Mouse (Mus musculus): ENCODE results near the gene Cnpy4. TPM values are rescaled to one million over a fixed set of nuclear protein-coding genes. Genes with fewer than 3 reads are reported as not detected.

Cnpy4 gene
- 32.2 and 35.5 TPM in 2 replicates for polyA plus RNA-seq (2012; rRNA removed)

GRCm38 (mm10) chr5:138186950-138187638 is at the start of gene Cnpy4, which contains the start of gene Taf6:
Gene Cnpy4 (plus strand): TSS chr5:138187485.
Gene Taf6 (minus strand): TSS chr5:138187451.

DNA sequence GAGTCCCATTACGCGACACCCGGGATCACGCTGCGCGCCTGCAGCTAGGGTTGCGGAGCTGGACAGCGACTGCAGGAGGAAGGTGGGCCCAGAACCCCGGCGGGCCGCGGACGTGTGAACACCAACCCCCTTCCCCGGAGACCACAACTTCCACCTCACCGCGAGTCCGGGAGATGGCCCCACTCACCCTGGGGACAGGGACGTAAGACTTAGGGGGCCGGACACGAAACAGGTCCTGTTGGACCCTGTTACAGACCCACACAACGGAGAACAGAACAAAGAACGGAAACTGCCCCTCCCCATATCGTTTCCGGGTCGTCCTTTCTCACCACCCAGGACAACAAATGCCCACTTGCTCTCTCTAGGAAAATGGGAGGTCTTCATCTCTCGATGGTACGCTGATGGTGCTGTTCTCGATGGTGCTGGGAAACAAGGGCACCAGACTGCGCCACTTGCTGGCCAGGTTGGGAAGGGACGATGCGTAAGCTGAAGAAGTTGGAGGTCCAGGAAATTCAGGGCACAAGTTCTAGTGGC is 31.8 kb upstream of the Cnpy4 start, which contains the start of gene Zfp113:
TSS of gene Zfp113 (minus strand) at position 302 of the 534 bp plus-strand sequence.

DNA sequence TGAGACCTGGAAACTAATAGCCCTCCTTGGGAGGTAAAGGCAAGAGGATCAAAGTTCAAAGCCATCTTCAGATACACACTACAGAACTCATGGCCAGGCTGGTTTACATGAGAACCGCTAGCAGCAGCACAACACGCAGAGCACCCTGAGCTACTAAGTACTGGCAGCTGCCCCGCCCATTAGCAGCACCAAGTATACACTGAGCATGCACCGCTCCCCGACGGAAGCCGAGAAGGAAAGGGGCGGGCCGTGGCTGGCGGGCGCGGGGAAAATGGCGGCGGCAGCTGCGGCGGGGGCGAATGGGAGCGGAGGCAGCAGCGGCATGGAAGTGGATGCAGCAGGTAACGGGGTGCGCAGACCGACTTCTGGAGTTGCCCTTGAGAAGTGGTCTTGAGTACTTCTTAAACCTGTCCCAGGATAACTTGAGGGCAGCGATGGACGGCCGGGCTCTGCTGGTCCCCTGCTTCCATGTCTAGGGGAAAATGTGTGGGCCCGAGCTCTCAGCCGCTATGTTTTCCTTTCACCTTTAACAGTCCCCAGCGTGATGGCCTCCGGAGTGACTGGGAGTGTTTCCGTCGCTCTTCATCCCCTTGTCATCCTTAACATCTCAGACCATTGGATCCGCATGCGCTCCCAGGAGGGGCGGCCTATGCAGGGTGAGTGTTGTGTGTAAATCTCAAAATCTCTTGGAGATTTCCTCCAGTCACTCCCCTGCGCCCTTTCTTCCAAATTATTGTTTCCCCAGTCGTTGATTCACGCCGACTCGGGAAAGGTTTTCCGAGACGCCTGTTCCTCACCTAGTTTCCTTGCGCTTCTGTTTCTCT is 26.2 kb upstream of the Cnpy4 start, which contains the start of gene Cops6:
TSS of gene Cops6 (plus strand) at position 230 of the 824 bp plus-strand sequence.

DNA sequence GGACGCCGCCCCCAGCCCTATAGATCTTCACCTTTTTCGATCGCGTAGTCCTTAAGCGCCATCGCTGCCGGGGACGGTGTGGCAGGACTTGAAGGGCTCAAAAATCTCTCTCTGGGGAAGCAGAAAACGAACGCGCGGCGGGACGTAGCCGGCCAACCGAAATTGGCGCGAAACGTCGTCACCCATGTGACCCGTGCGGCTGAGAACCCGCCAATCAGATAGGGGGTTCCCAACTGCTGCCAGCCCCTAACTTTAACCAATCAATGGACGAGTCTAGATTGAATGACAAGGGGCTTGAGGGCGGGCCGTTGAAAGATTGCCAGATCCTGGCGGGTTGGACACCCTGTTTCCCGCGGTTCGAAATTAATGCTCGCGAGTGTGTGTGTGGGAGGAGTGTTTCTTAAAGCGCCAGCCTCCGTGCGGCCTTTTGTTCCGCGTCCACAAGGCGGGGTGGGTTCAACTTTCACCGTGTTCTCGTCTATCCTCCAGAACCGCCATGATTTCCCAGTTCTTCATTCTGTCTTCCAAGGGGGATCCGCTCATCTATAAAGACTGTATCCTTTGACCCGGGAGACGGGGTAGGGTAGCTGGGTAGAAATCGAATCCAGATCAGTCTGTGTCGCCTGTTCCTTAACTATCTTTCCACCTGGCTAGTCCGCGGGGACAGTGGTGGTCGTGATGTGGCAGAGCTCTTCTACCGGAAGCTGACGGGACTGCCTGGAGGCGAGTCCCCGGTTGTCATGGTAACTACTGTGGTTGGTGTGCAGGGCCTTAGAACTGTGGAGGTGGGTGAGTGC is 15.4 kb upstream of the Cnpy4 start, which contains the start of the genes Ap4m1 and Mcm7:
TSS of gene Ap4m1 (plus strand) at position 308 of the 797 bp plus-strand sequence.
TSS of gene Mcm7 (minus strand) at position 728 of the 797 bp plus-strand sequence.

GRCm38 (mm10) chr5:138193771-138194727 is 6.8 kb downstream of the Cnpy4 start, which contains the start of gene Mblac1:
Gene Mblac1 (plus strand): TSS chr5:138194314.

GRCm38 (mm10) chr5:138225700-138226099 is 38.4 kb downstream of the Cnpy4 start, which contains the start of gene Nxpe5:
Gene Nxpe5 (plus strand): TSS chr5:138225898.

Other genes starting within 250 kb of the Cnpy4 start
- gene Gjc3, start 224.4 kb upstream of the Cnpy4 start, polyA plus RNA-seq (2012; rRNA removed), result 0.38 and 0.71 TPM in 2 replicates
- gene Azgp1, start 206.0 kb upstream of the Cnpy4 start, polyA plus RNA-seq (2012; rRNA removed), result not detected in 2 replicates
- gene Smok3a, start 166.2 kb upstream of the Cnpy4 start, polyA plus RNA-seq (2012; rRNA removed), result not detected in 2 replicates
- not detected in 2 replicates for gene Smok3b, start 166.1 kb upstream of the Cnpy4 start, polyA plus RNA-seq (2012; rRNA removed)
- gene Smok3c, start 134.3 kb upstream of the Cnpy4 start, polyA plus RNA-seq (2012; rRNA removed), result not detected in 2 replicates
- gene Zkscan1, start 102.4 kb upstream of the Cnpy4 start, polyA plus RNA-seq (2012; rRNA removed), result 16.6 and 18.9 TPM in 2 replicates
- gene Zscan21, start 70.6 kb upstream of the Cnpy4 start, polyA plus RNA-seq (2012; rRNA removed), result 66.8 and 74.4 TPM in 2 replicates
- gene Zfp113, start 31.7 kb upstream of the Cnpy4 start, polyA plus RNA-seq (2012; rRNA removed), result 10.6 and 11.5 TPM in 2 replicates
- gene Cops6, start 26.4 kb upstream of the Cnpy4 start, polyA plus RNA-seq (2012; rRNA removed), result 134 and 138 TPM in 2 replicates
- gene Ap4m1, start 15.5 kb upstream of the Cnpy4 start, polyA plus RNA-seq (2012; rRNA removed), result 67.2 TPM in 2 replicates
- gene Mcm7, start 15.1 kb upstream of the Cnpy4 start, polyA plus RNA-seq (2012; rRNA removed), result 156 and 192 TPM in 2 replicates
- 88.3 and 101 TPM in 2 replicates for gene Taf6, start within 50 bp of the Cnpy4 start, polyA plus RNA-seq (2012; rRNA removed)
- 8.7 and 9.9 TPM in 2 replicates for gene Mblac1, start 6.8 kb downstream of the Cnpy4 start, polyA plus RNA-seq (2012; rRNA removed)
- gene Nxpe5, start 38.4 kb downstream of the Cnpy4 start, polyA plus RNA-seq (2012; rRNA removed), result 0.04 and 0.05 TPM in 2 replicates
- gene Lamtor4, start 68.0 kb downstream of the Cnpy4 start, polyA plus RNA-seq (2012; rRNA removed), result 136 and 141 TPM in 2 replicates
- gene BC037034, start 76.5 kb downstream of the Cnpy4 start, polyA plus RNA-seq (2012; rRNA removed), result 137 and 147 TPM in 2 replicates
- 0.70 and 0.85 TPM in 2 replicates for gene Gal3st4, start 85.4 kb downstream of the Cnpy4 start, polyA plus RNA-seq (2012; rRNA removed)
- gene Gm43720, start 92.5 kb downstream of the Cnpy4 start, polyA plus RNA-seq (2012; rRNA removed), result 0.50 and 0.59 TPM in 2 replicates
- 623 and 676 TPM in 2 replicates for gene Gpc2, start 92.5 kb downstream of the Cnpy4 start, polyA plus RNA-seq (2012; rRNA removed)
- 19.5 and 20.7 TPM in 2 replicates for gene Stag3, start 92.8 kb downstream of the Cnpy4 start, polyA plus RNA-seq (2012; rRNA removed)
- gene Pvrig, start 154.5 kb downstream of the Cnpy4 start, polyA plus RNA-seq (2012; rRNA removed), result 0.09 and 0.14 TPM in 2 replicates